Mouse (Mus musculus): ENCODE results near the gene Mpi.

GRCm38 (mm10) chr9:57554753-57555152 lies 2.2 kb upstream of the Mpi start:
- no peak for TF ChIP-seq CTCF (IDR thresholded peaks at IDR 0.05; ENCODE audit: borderline replicate concordance, insufficient read depth, low read length)
- no peak for TF ChIP-seq POLR2A (IDR thresholded peaks at IDR 0.05; ENCODE audit: low read depth, low read length)
